Mouse (Mus musculus) myocyte (in vitro differentiated cells): ENCODE measurements around the gene Zfp786.

ENCODE experiments used
- CEBPB ChIP-seq: IDR thresholded peaks from 2 replicates; pipeline ENCODE4 v1.6.1; 2011; ENCODE audit warnings: mild to moderate bottlenecking, moderate library complexity; ENCODE audit not compliant: poor library complexity, insufficient read depth, severe bottlenecking
- E2F4 ChIP-seq: IDR thresholded peaks from one replicate; pipeline ENCODE4 v1.6.1; 2011; ENCODE audit warnings: mild to moderate bottlenecking, control low read depth, moderate library complexity; ENCODE audit not compliant: insufficient read depth
- MAX ChIP-seq: IDR thresholded peaks from one replicate; pipeline ENCODE4 v1.6.1; 2011; ENCODE audit warnings: low read depth, mild to moderate bottlenecking, control low read depth
- MYOD1 ChIP-seq, 3 experiments: IDR thresholded peaks; one replicate each; pipeline ENCODE4 v1.6.1; 2011; ENCODE audit warnings: control low read depth in 2 of 3, low read depth in 2 of 3, mild to moderate bottlenecking in 2 of 3, moderate library complexity in 1 of 3; ENCODE audit not compliant: insufficient read length in 2 of 3, control insufficient read depth in 1 of 3
- MYOG ChIP-seq, 3 experiments: IDR thresholded peaks; one replicate each; pipeline ENCODE4 v1.6.1; 2011; ENCODE audit warnings: control low read depth in 2 of 3, low read depth in 2 of 3, mild to moderate bottlenecking in 2 of 3; ENCODE audit not compliant: insufficient read length in 2 of 3, control insufficient read depth in 1 of 3, insufficient read depth in 1 of 3
- POLR2A ChIP-seq: IDR thresholded peaks from one replicate; pipeline ENCODE4 v1.6.1; 2011; ENCODE audit warnings: low read depth, mild to moderate bottlenecking, control low read depth, moderate library complexity; ENCODE audit not compliant: insufficient read length
- POLR2AphosphoS2 ChIP-seq: IDR thresholded peaks from one replicate; pipeline ENCODE4 v1.6.1; 2011; ENCODE audit warnings: low read depth, control low read depth; ENCODE audit not compliant: insufficient read length
- SRF ChIP-seq: IDR thresholded peaks from one replicate; pipeline ENCODE4 v1.6.1; 2011; ENCODE audit warnings: low read depth; ENCODE audit not compliant: control insufficient read depth, insufficient read length
- TCF12 ChIP-seq: IDR thresholded peaks from one replicate; pipeline ENCODE4 v1.6.1; 2011; ENCODE audit warnings: mild to moderate bottlenecking, control low read depth; ENCODE audit not compliant: poor library complexity, insufficient read depth, severe bottlenecking
- USF1 ChIP-seq: IDR thresholded peaks from one replicate; pipeline ENCODE4 v1.6.1; 2011; ENCODE audit warnings: low read depth, mild to moderate bottlenecking, control low read depth, moderate library complexity

- no peak for TF ChIP-seq POLR2A
- TF ChIP-seq CEBPB: no peak
- TF ChIP-seq MYOD1 (IDR thresholded peaks at IDR 0.05; ENCODE audit: control insufficient read depth in 1 of 3, insufficient read length in 2 of 3, low read depth in 2 of 3): no peak
- no peak for TF ChIP-seq E2F4
- TF ChIP-seq TCF12: no peak
- TF ChIP-seq SRF: no peak
- TF ChIP-seq POLR2AphosphoS2: no peak
- no peak for TF ChIP-seq USF1
- no peak for TF ChIP-seq MAX
- no peak for TF ChIP-seq MYOG (IDR thresholded peaks at IDR 0.05; ENCODE audit: control insufficient read depth in 1 of 3, insufficient read depth in 1 of 3, insufficient read length in 2 of 3, low read depth in 2 of 3)
Measured at GRCm38 (mm10) chr6:47780576-47781013, 50.1 kb downstream of the Zfp786 start.
